Mouse (Mus musculus) liver, adult 2 months (tissue): Measurements from ENCODE around the gene Kif1bp. TPM values are rescaled to one million over a fixed set of nuclear protein-coding genes. Genes with fewer than 3 reads are reported as not detected.

Source experiments
- DNase-seq: peaks from one replicate; pipeline ENCODE4 v3.0.0-alpha.2; 2011; ENCODE audit warnings: low read depth, low spot score; ENCODE audit errors: extremely low read depth
- H3K27ac ChIP-seq: fragments of 200-500 bp; replicated peaks from 2 replicates; pipeline ENCODE4 v1.5.1; 2012; ENCODE audit warnings: low read depth, mild to moderate bottlenecking, control low read depth, inconsistent platforms, low read length; ENCODE audit not compliant: insufficient read depth
- H3K27me3 ChIP-seq: fragments of 200-500 bp; 2 replicates; pipeline ENCODE4 v1.6.1; 2012; ENCODE audit warnings: mild to moderate bottlenecking, moderate library complexity, low read length, inconsistent platforms; ENCODE audit not compliant: control insufficient read depth, insufficient read depth
- H3K36me3 ChIP-seq: fragments of 200-500 bp; 2 replicates; pipeline ENCODE4 v1.6.1; 2012; ENCODE audit warnings: low read length, inconsistent platforms; ENCODE audit not compliant: control insufficient read depth, insufficient read depth
- H3K4me1 ChIP-seq: fragments of 200-500 bp; 2 replicates; pipeline ENCODE4 v1.6.1; 2011; ENCODE audit warnings: low read length; ENCODE audit not compliant: control insufficient read depth, insufficient read depth
- H3K4me3 ChIP-seq: fragments of 200-500 bp; 2 replicates; pipeline ENCODE4 v1.5.1; 2011; ENCODE audit warnings: low read depth, mild to moderate bottlenecking, control low read depth, low read length, moderate library complexity; ENCODE audit not compliant: insufficient read depth
- H3K79me2 ChIP-seq: fragments of 200-500 bp; 2 replicates; pipeline ENCODE4 v1.6.1; 2012; ENCODE audit warnings: inconsistent platforms, mild to moderate bottlenecking, low read length, moderate library complexity; ENCODE audit not compliant: control insufficient read depth, insufficient read depth
- H3K9ac ChIP-seq: fragments of 200-500 bp; 2 replicates; pipeline ENCODE4 v1.6.1; 2012; ENCODE audit warnings: low read depth, mild to moderate bottlenecking, control low read depth, inconsistent platforms, low read length
- CTCF ChIP-seq: fragments of 200-500 bp; IDR thresholded peaks from 2 replicates; pipeline ENCODE4 v1.5.1; 2011; ENCODE audit warnings: low read depth, low read length, control low read depth
- POLR2A ChIP-seq: fragments of 200-500 bp; IDR thresholded peaks from 2 replicates; pipeline ENCODE4 v1.6.1; 2011; ENCODE audit warnings: low read length, control low read depth; ENCODE audit not compliant: insufficient read depth; ENCODE audit errors: extremely low read depth
- WGBS: fragments of 180-500 bp; shearing (Covaris S2); methylation state at CpG from one replicate; pipeline ENCODE4 v1.1.7; 2018; 5-methylcytosine and 5-hydroxymethylcytosine counted together
- polyA plus RNA-seq: library from polyadenylated mRNA; depleted of rRNA; stranded (reverse); fragments of >200 nt; gene quantifications from 2 replicates; pipeline ENCODE4 v1.2.3, GENCODE M21; 2012
- total RNA-seq: library from RNA; depleted of rRNA; stranded (reverse); fragments of >200 nt; gene quantifications from 2 replicates; pipeline ENCODE4 v1.2.3, GENCODE M21; 2014

The Kif1bp gene
- total and polyA plus RNA-seq, 2 experiments, result 8.2 to 8.6 TPM

GRCm38 (mm10) chr10:62507071-62507470, 71.2 kb downstream of the Kif1bp start:
- Histone ChIP-seq H3K27me3 (no peaks in the 10 kb centered on the region), H3K79me2 (peaks cover 3% of the 10 kb centered on the region; the same call in 1 of the 2 replicates), H3K9ac (no peak overlapping the region), H3K4me1 (peaks cover 1% of the 10 kb centered on the region; the same call in 1 of the 2 replicates), H3K27ac (no peak overlapping the region), H3K36me3 (no peaks in the 10 kb centered on the region), H3K4me3 (peak overlapping the region; percentile 52)
- TF ChIP-seq CTCF (no peak), POLR2A (no peak)
- 84% methylated on average over 4 of the region's 4 CpGs for WGBS
- DNase-seq, result no peak

- Histone ChIP-seq H3K79me2 (peaks cover 3% of the 10 kb centered on the region; the same call in 1 of the 2 replicates), H3K9ac (peak overlapping the region; percentile 53; the same call in 1 of the 2 replicates), H3K36me3 (no peaks in the 10 kb centered on the region), H3K27me3 (no peaks in the 10 kb centered on the region), H3K4me3 (peak overlapping the region; percentile 38), H3K4me1 (peaks cover 1% of the 10 kb centered on the region; the same call in 1 of the 2 replicates), H3K27ac (peak overlapping the region; percentile 76)
- no peak for TF ChIP-seq POLR2A
- TF ChIP-seq CTCF, result no peak
- WGBS, result 69% methylated on average over 17 of the region's 17 CpGs
- peak; percentile 31 for DNase-seq
These were observed 72.2 kb downstream of the Kif1bp start for GRCm38 (mm10) chr10:62506019-62506556.

- TF ChIP-seq CTCF, result no peak
- TF ChIP-seq POLR2A, result no peak
- H3K36me3 ChIP-seq, result no peaks in the 10 kb centered on the region
- H3K27me3 ChIP-seq, result no peaks in the 10 kb centered on the region
- H3K27ac ChIP-seq, result peak overlapping the region; percentile 76
- DNase-seq, result no peak
- H3K4me1 ChIP-seq, result peaks cover 1% of the 10 kb centered on the region; the same call in 1 of the 2 replicates
- H3K79me2 ChIP-seq, result peaks cover 3% of the 10 kb centered on the region; the same call in 1 of the 2 replicates
- WGBS, result 76% methylated on average over 9 of the region's 9 CpGs
- H3K4me3 ChIP-seq, result no peak overlapping the region
- no peak overlapping the region for H3K9ac ChIP-seq
These were observed 72.9 kb downstream of the Kif1bp start for GRCm38 (mm10) chr10:62505224-62505983.

GRCm38 (mm10) chr10:62503836-62504628, 74.2 kb downstream of the Kif1bp start:
- Histone ChIP-seq H3K9ac (no peak overlapping the region), H3K27me3 (no peaks in the 10 kb centered on the region), H3K27ac (no peak overlapping the region; the same call in 1 of the 2 replicates), H3K4me1 (peaks cover 1% of the 10 kb centered on the region; the same call in 1 of the 2 replicates), H3K79me2 (peaks cover 3% of the 10 kb centered on the region; the same call in 1 of the 2 replicates), H3K36me3 (no peaks in the 10 kb centered on the region), H3K4me3 (no peak overlapping the region)
- DNase-seq, result no peak
- 63% methylated on average over 12 of the region's 12 CpGs for whole genome bisulfite sequencing
- TF ChIP-seq POLR2A (no peak), CTCF (no peak)

- no peak overlapping the region for H3K4me3 ChIP-seq
- no peak overlapping the region for H3K9ac ChIP-seq
- WGBS, result 51% methylated on average over 4 of the region's 4 CpGs
- H3K36me3 ChIP-seq, result no peaks in the 10 kb centered on the region
- peaks cover 3% of the 10 kb centered on the region; the same call in 1 of the 2 replicates for H3K79me2 ChIP-seq
- no peak overlapping the region; the same call in 1 of the 2 replicates for H3K27ac ChIP-seq
- no peaks in the 10 kb centered on the region for H3K27me3 ChIP-seq
- no peak for TF ChIP-seq CTCF
- TF ChIP-seq POLR2A, result no peak
- H3K4me1 ChIP-seq, result peaks cover 1% of the 10 kb centered on the region; the same call in 1 of the 2 replicates
- no peak for DNase-seq
These were observed 74.9 kb downstream of the Kif1bp start for GRCm38 (mm10) chr10:62503353-62503752.
